Mouse (Mus musculus): ENCODE results near the gene Depdc1b.

GRCm38 (mm10) chr13:108335257-108336003 is 19.3 kb downstream of the Depdc1b start:
- TF ChIP-seq CTCF (IDR thresholded peaks at IDR 0.05; ENCODE audit: extremely low read depth, insufficient read depth, low read length) (no peak), POLR2A (IDR thresholded peaks at IDR 0.05; ENCODE audit: extremely low read depth, insufficient read depth, low read length) (no peak)
